Mouse (Mus musculus): ENCODE data around the gene Ccl20.

DNA sequence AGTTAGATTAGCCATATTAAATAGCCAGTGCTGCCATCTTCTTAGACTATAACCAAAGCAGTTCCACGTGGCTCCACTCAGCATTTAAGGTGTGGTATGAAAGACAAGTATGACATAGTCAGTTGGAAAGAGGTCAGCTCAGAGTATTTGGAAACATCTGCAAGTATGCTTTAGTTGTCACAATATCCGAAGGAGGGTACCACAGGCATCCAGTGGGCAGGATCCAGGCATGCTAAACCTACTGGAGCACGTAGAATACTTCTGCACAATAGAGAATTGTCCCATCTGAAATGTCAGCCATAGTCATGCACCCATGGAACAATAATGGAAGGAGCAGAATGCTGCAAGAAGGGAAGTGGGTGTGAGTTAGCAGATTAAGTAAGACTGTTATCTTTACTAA, 3.7 kb downstream of the Ccl20 start:
- TF ChIP-seq CTCF (IDR thresholded peaks at IDR 0.05; ENCODE audit: low read depth, low read length) (no peak), POLR2A (IDR thresholded peaks at IDR 0.05; ENCODE audit: borderline replicate concordance, low read depth, low read length) (no peak)

Measured in bone marrow macrophage, adult 2 months (primary cell).